Mouse (Mus musculus): ENCODE results near the gene Wdr18. TPM values are rescaled to one million over a fixed set of nuclear protein-coding genes. Genes with fewer than 3 reads are reported as not detected.

Wdr18 gene
- total and polyA plus RNA-seq, 3 experiments, result 54.2 to 92.1 (median 70.8) TPM

- Histone ChIP-seq H3K9ac (ENCODE audit: insufficient read depth, low read depth) (no peak overlapping the region), H3K36me3 (replicated peaks in 1 of 2; ENCODE audit: control insufficient read depth in 1 of 2, insufficient read depth in 1 of 2, low read length in 1 of 2) (peaks cover 61 to 91% of the 10 kb centered on the region in 2 experiments), H3K4me2 (ENCODE audit: insufficient read depth, low read depth, poor library complexity, severe bottlenecking) (no peak overlapping the region), H3K4me1 (ENCODE audit: control insufficient read depth in 1 of 2, insufficient read depth in 2 of 2) (peaks cover 33 to 65% of the 10 kb centered on the region in 2 experiments), H3K79me2 (replicated peaks; ENCODE audit: control insufficient read depth, extremely low read depth, insufficient read depth, poor library complexity, severe bottlenecking) (peaks cover 43% of the 10 kb centered on the region), H3K4me3 (replicated peaks in 1 of 3; ENCODE audit: low read depth in 2 of 3, low read length in 2 of 3, poor library complexity in 1 of 3) (no peak overlapping the region), H3K9me3 (replicated peaks; ENCODE audit: low read length) (no peaks in the 10 kb centered on the region), H3K27me3 (replicated peaks) (no peaks in the 10 kb centered on the region), H3K27ac (ENCODE audit: insufficient read depth, low read depth) (peak overlapping the region; percentile 18; the same call in 1 of the 2 replicates)
- TF ChIP-seq TCF12 (IDR thresholded peaks at IDR 0.05; ENCODE audit: low read depth, low read length) (no peak), ZMIZ1 (IDR thresholded peaks at IDR 0.05; ENCODE audit: low read depth, low read length) (no peak), NRF1 (IDR thresholded peaks at IDR 0.05; ENCODE audit: low read depth, low read length) (no peak), KAT2A (IDR thresholded peaks at IDR 0.05; ENCODE audit: insufficient replicate concordance, low read length) (no peak), USF1 (IDR thresholded peaks at IDR 0.05; ENCODE audit: low read depth, low read length) (no peak), POLR2A (IDR thresholded peaks at IDR 0.05; ENCODE audit: low read depth, low read length) (0 out of 2 replicates have a peak, but pooled peaks have one; percentile 2), MAZ (IDR thresholded peaks at IDR 0.05; ENCODE audit: low read depth, low read length) (no peak), BHLHE40 (IDR thresholded peaks at IDR 0.05; ENCODE audit: low read depth, low read length) (no peak)
- in situ Hi-C loops (cut with MboI; ENCODE audit: low pct_ligation_motif_present, low pct_unique_long_range_greater_than_20kb, low sequenced_read_pairs), result no loop called here
- dilution Hi-C loops (cut with MboI; ENCODE audit: extremely low pct_ligation_motif_present, extremely low pct_unique_long_range_greater_than_20kb, low sequenced_read_pairs), result no loop called here
- no peak for DNase-seq (ENCODE audit: extremely low read depth)
Measured at GRCm38 (mm10) chr10:79947502-79947901, 12.4 kb upstream of the Wdr18 start.

- H3K27me3 ChIP-seq (replicated peaks), result no peaks in the 10 kb centered on the region
- H3K9me3 ChIP-seq (replicated peaks; ENCODE audit: low read length), result no peaks in the 10 kb centered on the region
- dilution Hi-C loops (cut with MboI; ENCODE audit: extremely low pct_ligation_motif_present, extremely low pct_unique_long_range_greater_than_20kb, low sequenced_read_pairs), result no loop called here
- H3K4me1 ChIP-seq (ENCODE audit: control insufficient read depth in 1 of 2, insufficient read depth in 2 of 2), result peaks cover 25 to 64% of the 10 kb centered on the region in 2 experiments
- TF ChIP-seq MAX (IDR thresholded peaks at IDR 0.05; ENCODE audit: low read length) (no peak), POLR2A (IDR thresholded peaks at IDR 0.05; ENCODE audit: low read depth, low read length) (peak; percentile 38)
- H3K27ac ChIP-seq (ENCODE audit: insufficient read depth, low read depth), result no peak overlapping the region
- H3K9ac ChIP-seq (ENCODE audit: insufficient read depth, low read depth), result no peak overlapping the region
- H3K36me3 ChIP-seq (replicated peaks in 1 of 2; ENCODE audit: control insufficient read depth in 1 of 2, insufficient read depth in 1 of 2, low read length in 1 of 2), result peaks cover 73 to 91% of the 10 kb centered on the region in 2 experiments
- no peak overlapping the region for H3K4me2 ChIP-seq (ENCODE audit: insufficient read depth, low read depth, poor library complexity, severe bottlenecking)
- no peak overlapping the region for H3K4me3 ChIP-seq (replicated peaks in 1 of 3; ENCODE audit: low read depth in 2 of 3, low read length in 2 of 3, poor library complexity in 1 of 3)
- in situ Hi-C loops (cut with MboI; ENCODE audit: low pct_ligation_motif_present, low pct_unique_long_range_greater_than_20kb, low sequenced_read_pairs), result no loop called here
- H3K79me2 ChIP-seq (replicated peaks; ENCODE audit: control insufficient read depth, extremely low read depth, insufficient read depth, poor library complexity, severe bottlenecking), result peaks cover 24% of the 10 kb centered on the region
- DNase-seq (ENCODE audit: extremely low read depth), result no peak
Measured at GRCm38 (mm10) chr10:79949873-79950272, 10.1 kb upstream of the Wdr18 start.

- in situ Hi-C loops (cut with MboI; ENCODE audit: low pct_ligation_motif_present, low pct_unique_long_range_greater_than_20kb, low sequenced_read_pairs), result no loop called here
- TF ChIP-seq MAZ (IDR thresholded peaks at IDR 0.05; ENCODE audit: low read depth, low read length) (no peak), POLR2A (IDR thresholded peaks at IDR 0.05; ENCODE audit: low read depth, low read length) (no peak), CTCF (conservative IDR thresholded peaks at IDR 0.05 in 1 of 2, IDR thresholded peaks at IDR 0.05 in 1 of 2; ENCODE audit: low read depth in 2 of 2, low read length in 2 of 2) (no peak), TBP (conservative IDR thresholded peaks at IDR 0.05; ENCODE audit: low read depth, low read length) (no peak)
- Histone ChIP-seq H3K4me1 (ENCODE audit: control insufficient read depth in 1 of 2, insufficient read depth in 2 of 2) (peaks cover 25 to 64% of the 10 kb centered on the region in 2 experiments), H3K79me2 (replicated peaks; ENCODE audit: control insufficient read depth, extremely low read depth, insufficient read depth, poor library complexity, severe bottlenecking) (peaks cover 17% of the 10 kb centered on the region; the same call in 1 of the 2 replicates), H3K27me3 (replicated peaks) (no peaks in the 10 kb centered on the region), H3K4me2 (ENCODE audit: insufficient read depth, low read depth, poor library complexity, severe bottlenecking) (no peak overlapping the region), H3K36me3 (replicated peaks in 1 of 2; ENCODE audit: control insufficient read depth in 1 of 2, insufficient read depth in 1 of 2, low read length in 1 of 2) (peaks cover 66 to 83% of the 10 kb centered on the region in 2 experiments), H3K9me3 (replicated peaks; ENCODE audit: low read length) (no peaks in the 10 kb centered on the region), H3K4me3 (replicated peaks in 1 of 3; ENCODE audit: low read depth in 2 of 3, low read length in 2 of 3, poor library complexity in 1 of 3) (no peak overlapping the region), H3K27ac (ENCODE audit: insufficient read depth, low read depth) (no peak overlapping the region), H3K9ac (ENCODE audit: insufficient read depth, low read depth) (no peak overlapping the region)
- no peak for DNase-seq (ENCODE audit: extremely low read depth)
- dilution Hi-C loops (cut with MboI; ENCODE audit: extremely low pct_ligation_motif_present, extremely low pct_unique_long_range_greater_than_20kb, low sequenced_read_pairs), result no loop called here
Measured at GRCm38 (mm10) chr10:79950661-79951060, 9.3 kb upstream of the Wdr18 start.
